Mouse (Mus musculus) adrenal gland (tissue): ENCODE measurements at regions not wholly inside any gene's neighbourhood (a gene's known extent, or its start where the extent isn't known, plus 50 kb on each side); places are given as distances from the start of the nearest gene placed in this dataset.

Experiments used
- intact Hi-C: fragments of 180-260 bp; cut with DNase I; formaldehyde crosslinking; loops from one replicate; pipeline ENCODE4 v1.15.1; 2025

- intact Hi-C loops, result loop anchor here (2.0 kb wide), 1 partner anchor 30 kb away; no protein-coding TSS in a partner anchor
Observed at GRCm38 (mm10) chr1:77943101-77943500, 253.8 kb downstream of the Pax3 start.

- intact Hi-C loops, result no loop called here
Observed at GRCm38 (mm10) chr1:77933095-77933766, 263.7 kb downstream of the Pax3 start.

GRCm38 (mm10) chr1:77932226-77932625, 264.7 kb downstream of the Pax3 start:
- intact Hi-C loops, result no loop called here

GRCm38 (mm10) chr1:77930661-77931060, 266.3 kb downstream of the Pax3 start:
- intact Hi-C loops, result no loop called here

- intact Hi-C loops, result no loop called here
Observed at GRCm38 (mm10) chr1:77929552-77929951, 267.4 kb downstream of the Pax3 start.

DNA sequence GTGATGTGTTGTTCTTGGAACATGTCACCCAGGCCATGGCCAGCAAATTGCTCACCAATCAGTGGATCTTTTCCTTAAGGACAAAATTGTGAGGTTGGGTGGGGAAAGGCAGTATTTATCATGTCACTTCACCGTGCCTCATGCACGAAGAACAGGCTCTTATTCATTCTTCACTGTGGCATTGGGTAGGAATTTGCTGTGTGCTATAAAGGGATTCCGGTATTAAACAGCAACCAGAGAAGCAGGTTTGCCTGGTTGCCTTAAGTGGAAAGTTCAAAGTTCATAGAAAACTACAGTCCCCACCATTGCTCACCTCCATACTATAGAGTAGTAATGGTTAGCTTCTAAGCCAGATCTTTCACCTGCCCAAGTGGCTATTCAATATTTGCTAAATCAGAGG, 270.8 kb downstream of the Pax3 start:
- intact Hi-C loops, result no loop called here

- intact Hi-C loops, result no loop called here
Observed at GRCm38 (mm10) chr1:77896226-77896625, 300.7 kb downstream of the Pax3 start.

DNA sequence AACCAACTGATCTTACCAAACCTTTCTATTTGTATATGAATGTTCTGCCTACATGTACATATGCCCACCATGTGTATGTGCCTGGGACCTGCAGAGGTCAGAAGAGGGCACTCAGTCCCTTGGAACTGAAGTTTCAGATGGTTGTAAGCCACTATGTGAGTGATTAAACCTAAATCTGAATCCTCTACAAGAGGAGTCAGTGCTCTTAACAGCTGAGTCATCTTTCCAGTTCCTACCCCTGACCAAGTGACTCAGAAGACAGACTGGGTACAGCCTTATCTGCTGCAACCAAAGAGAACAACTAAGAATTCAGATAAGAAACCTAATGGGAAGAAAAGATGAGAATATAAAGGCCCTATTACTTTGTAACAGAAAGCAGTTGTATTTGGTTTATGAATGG, 317.9 kb downstream of the Pax3 start:
- intact Hi-C loops, result no loop called here

- intact Hi-C loops, result no loop called here
Observed at GRCm38 (mm10) chr1:77870125-77870524, 326.8 kb downstream of the Pax3 start.

DNA sequence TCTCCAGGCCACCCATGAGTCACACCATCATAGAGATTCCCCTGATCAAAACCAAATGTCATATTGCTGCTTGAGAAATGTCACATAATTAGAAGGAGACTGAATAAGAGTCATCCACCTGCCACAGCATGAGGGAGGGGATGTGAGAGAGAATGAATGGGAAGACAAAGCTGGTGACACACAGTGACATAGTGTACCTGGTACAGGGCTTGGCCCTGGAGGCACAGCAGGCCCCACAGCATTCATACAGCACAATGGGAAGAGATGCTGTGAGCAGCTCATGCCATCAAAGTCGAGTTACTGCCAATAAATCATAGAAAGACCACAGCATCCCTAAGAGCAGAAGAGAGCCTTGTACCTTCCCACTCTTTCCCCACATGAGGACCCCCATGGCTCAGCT, 327.8 kb downstream of the Pax3 start:
- intact Hi-C loops, result no loop called here

DNA sequence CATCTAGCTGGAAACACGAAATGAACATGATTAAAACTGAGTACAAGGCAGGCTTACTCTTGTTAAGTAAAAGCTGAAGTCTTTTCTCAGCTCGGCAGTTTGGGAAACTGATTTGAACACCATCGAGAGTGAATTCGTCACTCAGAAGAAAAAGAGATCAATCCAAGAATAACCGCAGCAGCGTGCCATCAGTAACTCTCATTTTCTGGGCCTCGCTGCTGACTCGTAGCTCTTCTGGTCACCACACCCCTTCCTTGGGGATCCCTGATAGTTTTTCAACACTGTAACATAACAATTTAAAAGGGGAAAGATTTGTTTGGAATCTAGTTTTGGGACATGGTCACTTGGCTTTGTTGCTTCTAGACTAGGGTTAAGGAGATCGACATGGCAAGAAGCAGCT, 337.0 kb downstream of the Pax3 start:
- intact Hi-C loops, result no loop called here

DNA sequence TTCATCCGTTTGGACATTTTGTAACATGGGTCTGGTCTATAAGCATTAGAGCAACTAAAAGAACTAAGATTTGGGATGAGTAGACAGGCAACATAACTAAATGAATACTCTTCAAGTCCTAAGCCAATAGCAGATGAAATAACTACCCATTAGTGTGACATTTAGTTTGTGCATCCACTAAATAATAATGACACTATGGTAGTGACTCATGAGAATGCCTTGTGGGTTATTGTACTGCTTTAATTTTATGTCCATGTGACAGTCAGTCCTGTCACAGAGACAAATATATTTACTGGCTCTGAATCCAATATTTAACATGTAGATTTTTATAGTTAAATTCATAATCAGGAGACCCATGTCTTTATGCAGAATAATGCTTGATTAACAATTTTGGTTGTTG, 339.5 kb upstream of the Epha4 start:
- intact Hi-C loops, result no loop called here

GRCm38 (mm10) chr1:77847766-77848615, 333.1 kb upstream of the Epha4 start:
- intact Hi-C loops, result no loop called here

- intact Hi-C loops, result no loop called here
Observed at GRCm38 (mm10) chr1:77846039-77846727, 331.3 kb upstream of the Epha4 start.

GRCm38 (mm10) chr1:77840672-77841071, 325.8 kb upstream of the Epha4 start:
- intact Hi-C loops, result no loop called here

GRCm38 (mm10) chr1:77832174-77832573, 317.3 kb upstream of the Epha4 start:
- intact Hi-C loops, result no loop called here

GRCm38 (mm10) chr1:77824716-77825387, 310.0 kb upstream of the Epha4 start:
- intact Hi-C loops, result no loop called here

DNA sequence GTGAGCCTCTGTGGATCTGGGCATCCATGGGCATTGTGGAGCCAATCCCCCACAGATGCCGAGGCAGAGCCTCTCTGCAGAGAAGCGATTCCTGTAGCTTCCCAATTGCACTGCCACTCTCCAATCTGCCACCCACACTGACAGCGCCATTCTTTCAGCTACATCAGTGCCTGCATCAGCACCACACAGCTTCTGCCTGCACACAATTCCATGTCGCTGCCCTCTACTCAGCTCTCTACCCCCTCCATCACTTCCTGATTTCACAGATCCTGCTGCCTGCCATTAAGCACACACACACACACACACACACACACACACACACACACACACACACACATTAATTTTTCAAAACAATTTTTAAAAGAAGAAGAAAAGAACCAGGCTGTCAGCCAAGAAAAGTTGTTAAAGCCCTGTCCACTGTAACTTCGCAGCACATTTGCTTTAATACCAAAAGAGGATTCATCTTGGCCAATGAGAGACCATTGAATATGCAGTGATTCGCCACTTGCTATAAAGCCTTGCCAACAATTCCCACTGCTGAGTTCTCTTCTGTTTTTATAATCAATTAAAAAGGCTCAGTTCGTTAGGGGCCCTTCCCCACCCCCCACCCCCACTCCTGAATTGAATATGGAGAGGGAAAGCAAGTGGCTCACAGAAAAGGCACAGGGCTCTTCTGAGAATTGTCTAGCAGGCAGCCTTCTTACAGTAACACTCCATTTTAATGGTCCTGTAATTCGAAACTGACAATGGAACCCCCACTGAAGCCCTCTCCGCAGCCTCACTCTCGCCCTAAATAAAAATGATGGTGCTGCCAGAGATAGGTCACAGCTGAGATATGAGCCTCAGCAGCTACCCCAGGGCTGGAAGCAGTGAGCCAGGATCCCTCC, 309.2 kb upstream of the Epha4 start:
- intact Hi-C loops, result no loop called here

DNA sequence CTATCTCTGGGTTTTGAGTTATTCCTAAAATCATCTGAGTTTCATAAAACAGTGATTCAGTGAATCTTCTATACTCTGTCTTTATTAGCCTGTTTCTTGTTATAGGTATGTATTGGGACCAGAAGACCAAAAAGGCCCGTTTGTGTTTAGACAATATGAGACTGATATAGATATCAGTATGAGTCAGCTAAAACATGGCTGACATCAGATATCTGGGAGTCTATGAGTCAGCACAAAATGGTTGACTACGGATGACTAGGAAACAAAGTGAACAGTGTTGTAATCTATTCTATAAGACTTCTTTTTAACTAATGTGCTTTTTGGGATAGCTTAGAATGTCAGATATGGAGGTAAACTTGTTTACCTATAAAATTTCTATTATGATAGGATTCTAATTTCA, 305.2 kb upstream of the Epha4 start:
- intact Hi-C loops, result no loop called here

GRCm38 (mm10) chr1:77815451-77815850, 300.6 kb upstream of the Epha4 start:
- intact Hi-C loops, result no loop called here

- intact Hi-C loops, result no loop called here
Observed at GRCm38 (mm10) chr1:77811573-77811972, 296.7 kb upstream of the Epha4 start.
